Mouse (Mus musculus) mesoderm, embryonic 11.5 days (tissue): Measurements from ENCODE around the gene Pip5k1c.

Experiments used
- DNase-seq: peaks from one replicate; pipeline ENCODE4 v3.0.0-alpha.2; 2012; ENCODE audit warnings: low read depth, low spot score

Gene Pip5k1c

DNA sequence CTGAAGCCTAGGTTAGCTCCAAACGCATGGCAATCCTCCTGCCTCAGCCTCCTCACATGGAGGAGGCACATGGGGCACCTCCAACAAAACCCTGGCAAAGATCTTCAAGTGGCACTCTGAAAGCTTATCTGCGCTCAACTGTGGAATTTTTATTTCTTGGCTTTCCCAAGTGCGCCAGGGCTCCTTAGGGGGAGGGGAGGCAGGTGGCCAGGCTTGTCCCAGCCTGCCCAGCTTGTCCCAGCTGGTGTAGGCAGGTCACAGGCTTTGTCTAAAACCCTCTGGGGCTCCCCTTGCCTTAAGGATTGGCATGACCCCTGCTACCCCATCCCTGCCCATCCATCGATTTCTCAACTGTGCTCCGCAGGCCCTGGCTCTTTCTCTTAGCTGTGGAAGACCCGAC is 8.6 kb upstream of the Pip5k1c start:
- DNase-seq = no peak

GRCm38 (mm10) chr10:81284719-81285118 is 8.0 kb upstream of the Pip5k1c start:
- no peak for DNase-seq

GRCm38 (mm10) chr10:81285694-81286450 is 6.9 kb upstream of the Pip5k1c start:
- peak; percentile 93 for DNase-seq

DNA sequence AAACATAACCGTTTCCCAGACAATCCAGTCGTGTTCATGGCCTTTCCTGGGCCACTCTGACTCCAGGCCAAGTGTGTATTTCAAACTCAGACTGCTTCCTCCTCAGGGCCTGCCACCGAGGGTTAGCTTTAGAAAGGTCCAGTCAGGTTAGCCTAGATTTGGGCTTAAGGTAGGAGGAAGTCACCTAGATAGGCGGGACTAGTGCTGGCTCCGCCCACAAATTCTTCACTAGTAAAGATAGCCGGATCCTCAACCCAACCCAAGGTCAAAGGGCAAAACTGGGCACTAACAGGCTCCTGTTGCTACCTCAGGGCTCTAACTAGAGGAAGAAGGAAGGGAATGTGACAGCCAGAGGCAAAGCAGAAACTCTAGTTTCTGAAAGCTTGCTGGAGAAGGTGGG is 6.2 kb upstream of the Pip5k1c start:
- DNase-seq = no peak

GRCm38 (mm10) chr10:81287513-81288157 is 5.1 kb upstream of the Pip5k1c start:
- DNase-seq = peak; percentile 58

DNA sequence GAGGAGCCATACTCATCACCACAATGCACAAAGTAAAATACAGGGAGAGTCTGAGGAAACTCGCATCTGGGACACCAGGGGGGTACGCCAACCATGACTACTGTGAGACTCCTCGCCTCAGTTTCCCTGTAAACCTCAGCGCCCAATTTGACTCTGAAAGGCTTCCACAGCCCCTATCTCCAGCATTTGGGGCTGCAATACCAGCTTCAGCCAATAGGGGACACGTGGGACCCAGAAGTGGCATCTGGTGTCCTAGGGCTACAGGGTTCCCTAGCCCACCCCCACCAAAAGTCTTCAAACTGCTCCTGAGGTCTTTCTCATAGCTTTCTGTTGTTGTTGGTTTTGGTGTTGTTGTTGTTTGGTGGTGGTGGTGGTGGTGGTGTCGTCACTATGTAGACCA is 4.2 kb upstream of the Pip5k1c start:
- DNase-seq = peak; percentile 50

DNA sequence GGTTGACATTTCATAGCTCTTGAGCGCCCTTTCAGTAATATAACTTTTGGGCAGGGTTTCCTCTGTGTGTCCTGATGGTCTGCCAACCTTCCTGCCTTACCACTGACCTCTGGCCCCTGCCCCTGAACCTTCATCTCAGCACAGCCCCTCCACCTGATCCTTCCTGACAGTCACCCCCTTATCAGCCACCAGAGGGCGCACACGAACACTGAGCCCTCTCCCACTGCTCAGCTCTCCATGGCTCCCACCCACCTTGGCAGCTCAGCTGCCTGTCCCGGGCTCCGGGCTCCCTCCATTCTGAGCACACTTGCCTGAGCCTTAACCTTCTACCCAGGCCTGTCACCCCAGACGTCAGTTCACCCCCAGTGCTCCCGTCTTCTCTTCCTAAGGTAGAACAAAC is 3.5 kb upstream of the Pip5k1c start:
- DNase-seq = peak; percentile 83

GRCm38 (mm10) chr10:81289811-81290210 is 3.0 kb upstream of the Pip5k1c start:
- no peak for DNase-seq

DNA sequence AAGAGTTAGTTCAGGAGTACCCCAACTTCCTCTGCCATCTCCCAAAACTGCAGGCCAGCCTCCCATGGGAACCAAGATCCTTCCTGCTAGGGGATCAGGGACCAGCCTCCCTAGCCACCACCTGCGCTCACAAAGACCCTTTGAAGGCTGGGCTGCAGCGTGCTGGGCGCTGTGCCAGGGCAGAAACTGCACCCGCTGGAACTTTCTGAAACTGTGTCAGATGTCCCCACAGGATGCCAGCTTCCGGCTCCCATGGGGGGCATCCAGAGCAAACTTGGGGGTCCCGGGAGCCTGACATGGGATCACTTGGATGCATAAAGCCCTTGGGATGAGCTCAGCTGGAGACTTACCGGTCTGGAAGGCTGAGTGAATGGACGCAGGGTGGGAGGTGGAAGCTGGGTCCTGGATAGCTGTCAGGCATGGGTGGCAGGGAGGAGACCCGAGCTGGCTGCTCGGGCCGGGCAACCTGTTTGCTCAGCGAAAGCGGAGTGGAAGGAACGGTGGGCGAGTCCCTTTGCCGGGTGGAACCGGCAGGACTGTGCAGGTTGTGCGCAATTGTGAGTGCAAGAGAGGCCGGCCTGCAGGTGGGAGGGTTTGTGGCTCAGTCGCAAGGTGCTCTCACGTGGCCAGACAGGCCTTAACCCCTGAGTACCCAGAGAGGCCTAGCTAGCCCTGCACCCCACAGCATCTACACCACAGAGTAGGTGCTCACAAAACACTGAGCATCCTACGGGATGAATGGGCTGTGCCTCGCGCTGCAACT is 1.9 kb upstream of the Pip5k1c start:
- no peak for DNase-seq

DNA sequence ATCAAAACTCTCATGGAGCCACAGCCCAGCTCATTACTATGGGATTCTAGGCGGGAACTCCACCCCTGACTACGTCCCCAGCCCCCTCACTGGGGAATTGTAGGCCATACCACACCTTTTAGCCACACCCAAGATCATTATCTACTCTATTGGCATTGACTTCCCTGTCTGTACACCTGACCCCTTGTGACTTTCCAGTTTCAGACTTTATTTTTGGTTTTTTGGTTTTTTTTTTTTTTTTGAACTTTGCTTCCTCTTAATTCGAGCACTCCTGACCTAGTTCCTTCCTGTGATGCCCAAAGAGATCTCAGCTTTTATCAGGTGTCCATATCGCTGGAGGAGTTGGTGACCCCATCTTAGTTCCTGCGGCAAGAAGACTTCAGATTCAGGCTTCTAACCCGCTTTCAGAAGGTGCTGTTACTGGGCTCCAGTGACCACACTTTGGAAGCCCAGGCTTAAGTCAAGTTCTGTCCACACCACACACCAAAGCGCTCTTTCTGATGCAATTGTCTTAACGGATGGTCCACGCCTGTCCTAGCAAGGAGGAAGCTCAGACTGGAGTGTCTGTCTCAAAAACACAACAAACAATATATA is 1.2 kb upstream of the Pip5k1c start, which contains the start of gene Tjp3:
Tjp3 (minus strand) TSS at position 71 of the 594 bp plus-strand sequence.
- DNase-seq = no peak

- no peak for DNase-seq
Observed at GRCm38 (mm10) chr10:81293334-81294030, 719 bp downstream of the Pip5k1c start.

DNA sequence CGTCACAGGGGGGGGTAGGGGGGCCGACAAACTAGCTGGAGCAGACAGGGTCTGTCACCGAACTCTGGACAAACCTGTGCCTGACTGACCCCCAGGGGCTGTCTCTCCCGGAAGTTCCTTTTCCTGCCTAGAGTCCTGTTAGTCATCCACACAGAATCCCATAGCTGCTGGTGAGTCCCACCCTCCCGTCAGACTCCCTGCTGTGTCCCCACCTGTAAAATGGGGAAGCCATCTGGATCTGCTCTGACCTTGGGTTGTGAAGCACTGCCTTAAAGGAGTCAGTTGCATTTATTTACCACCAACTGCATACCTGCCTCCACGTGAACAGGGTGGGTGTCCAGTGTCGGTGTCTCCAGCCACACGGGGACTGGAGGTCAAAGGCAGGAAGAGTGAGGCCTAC is 1.7 kb downstream of the Pip5k1c start:
- no peak for DNase-seq

DNA sequence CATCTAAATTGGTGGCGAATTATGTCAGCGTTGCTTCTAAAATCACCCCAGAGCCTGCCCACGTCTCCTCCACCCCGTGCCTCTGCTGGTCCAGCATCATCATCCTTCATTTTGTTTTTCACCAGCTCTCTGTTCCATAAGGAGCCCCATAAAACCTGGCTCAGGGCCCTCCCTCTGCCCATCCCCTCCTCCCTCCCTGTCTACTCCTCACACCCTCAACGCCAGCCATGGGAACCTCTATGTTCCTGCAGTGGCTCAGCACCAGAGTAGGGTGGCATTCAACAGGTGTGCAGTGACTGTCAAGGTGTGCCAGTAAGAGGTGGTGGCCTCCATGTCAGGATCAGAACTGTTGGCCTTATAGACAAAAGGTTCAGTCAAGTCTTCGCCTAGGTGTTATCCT is 2.4 kb downstream of the Pip5k1c start:
- no peak for DNase-seq

DNA sequence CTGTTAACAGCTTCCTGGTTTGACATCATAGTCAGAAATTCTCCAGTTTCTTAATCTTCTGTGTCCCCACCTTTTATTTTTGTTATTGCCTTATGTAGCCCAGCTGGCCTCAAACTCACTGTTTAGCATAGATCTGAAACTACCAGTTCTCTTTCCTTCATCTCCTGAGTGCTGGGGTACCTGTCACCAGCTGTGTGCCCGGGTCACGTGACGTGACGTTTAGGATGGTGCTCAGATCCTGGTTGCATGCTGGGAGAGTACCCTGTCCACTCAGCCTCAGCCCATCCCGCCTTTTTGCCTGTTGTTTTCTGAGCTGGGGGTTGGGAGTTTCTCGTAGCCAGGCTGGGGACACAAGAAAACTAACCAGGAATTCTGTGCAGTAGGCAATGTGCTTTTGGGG is 4.5 kb downstream of the Pip5k1c start:
- DNase-seq = no peak

DNA sequence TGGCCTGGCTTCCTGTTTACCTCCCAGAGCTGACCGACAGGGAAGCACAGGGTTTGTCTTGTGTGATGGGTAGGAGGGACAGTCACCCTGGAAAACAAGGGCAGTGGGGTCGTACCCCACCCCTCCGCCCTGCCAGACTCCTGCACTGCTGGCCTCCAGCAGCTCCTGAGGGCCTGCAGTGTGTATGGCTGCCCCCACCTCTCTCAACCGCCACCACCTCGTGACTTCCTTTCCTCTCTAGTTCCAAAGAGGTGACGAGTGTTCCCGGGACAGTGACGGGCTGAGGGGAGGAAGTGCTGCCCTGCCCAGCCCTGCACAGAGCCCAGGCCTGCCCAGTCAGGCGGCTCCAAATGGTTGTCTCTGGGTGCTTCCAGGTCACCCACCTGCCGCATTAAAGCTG is 5.1 kb downstream of the Pip5k1c start:
- DNase-seq = no peak

GRCm38 (mm10) chr10:81298369-81299100 is 5.8 kb downstream of the Pip5k1c start:
- DNase-seq = no peak

DNA sequence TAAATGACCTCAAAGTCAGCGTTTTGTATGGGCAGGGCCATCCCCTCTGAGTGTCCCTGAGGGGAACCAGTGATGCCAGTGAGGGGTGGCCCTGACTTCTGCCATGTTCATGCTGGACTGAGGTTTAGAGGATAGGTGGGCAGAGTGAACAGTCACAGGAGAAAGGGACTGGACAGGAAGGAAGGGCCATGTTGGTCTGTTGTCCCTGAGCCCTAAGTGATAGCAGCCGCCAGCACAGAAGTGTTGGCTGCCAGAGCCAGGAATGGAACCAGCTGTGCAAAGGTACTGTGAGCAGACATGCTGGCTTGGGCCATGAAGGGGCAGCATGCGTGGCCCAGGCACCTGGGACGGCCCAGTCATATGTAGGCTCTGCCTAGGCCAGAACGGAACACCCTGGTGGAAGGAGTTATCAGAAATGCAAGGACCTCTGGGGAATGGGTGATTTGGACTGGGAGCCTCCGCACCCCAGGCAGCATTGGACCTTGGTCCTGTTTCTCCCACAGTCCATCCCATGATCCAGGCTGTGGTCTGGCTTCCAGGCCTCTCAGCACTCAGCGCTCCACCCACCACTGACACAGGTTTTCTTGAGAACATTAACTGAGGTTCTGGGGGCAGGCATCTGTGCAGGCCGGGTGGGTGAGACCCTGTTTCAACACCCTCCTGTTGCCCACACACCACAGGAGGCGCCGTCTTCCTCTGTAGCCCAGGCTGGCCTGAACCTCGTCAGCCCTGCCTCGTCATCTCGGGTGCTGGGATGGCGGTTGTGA is 7.0 kb downstream of the Pip5k1c start:
- no peak for DNase-seq

DNA sequence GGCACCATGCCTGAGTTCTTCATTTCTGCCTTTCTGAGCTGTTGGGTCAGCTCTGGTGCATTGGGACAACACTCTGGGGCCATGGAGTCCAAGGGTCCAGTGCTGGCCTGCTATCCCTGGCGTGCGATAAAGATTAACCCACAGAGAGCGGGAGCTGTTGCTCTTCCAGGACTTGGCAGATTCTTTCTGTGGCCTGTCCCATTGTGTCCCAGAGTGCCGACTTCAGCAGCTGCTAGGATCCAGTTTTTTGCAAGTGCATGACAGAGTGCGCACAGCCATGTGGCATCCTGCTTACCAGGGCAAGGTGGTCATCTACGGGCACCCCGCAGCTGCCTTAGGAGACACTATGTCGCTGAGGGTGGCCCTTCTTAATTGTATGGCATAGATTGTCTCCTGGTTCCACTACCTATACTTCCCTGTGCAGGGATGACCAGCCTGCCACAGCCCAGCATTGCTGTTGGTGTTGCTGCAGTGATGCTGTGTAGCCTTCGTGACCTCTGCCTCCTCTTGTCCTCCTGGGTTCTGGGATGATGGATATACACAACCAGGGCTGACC is 7.7 kb downstream of the Pip5k1c start:
- no peak for DNase-seq

DNA sequence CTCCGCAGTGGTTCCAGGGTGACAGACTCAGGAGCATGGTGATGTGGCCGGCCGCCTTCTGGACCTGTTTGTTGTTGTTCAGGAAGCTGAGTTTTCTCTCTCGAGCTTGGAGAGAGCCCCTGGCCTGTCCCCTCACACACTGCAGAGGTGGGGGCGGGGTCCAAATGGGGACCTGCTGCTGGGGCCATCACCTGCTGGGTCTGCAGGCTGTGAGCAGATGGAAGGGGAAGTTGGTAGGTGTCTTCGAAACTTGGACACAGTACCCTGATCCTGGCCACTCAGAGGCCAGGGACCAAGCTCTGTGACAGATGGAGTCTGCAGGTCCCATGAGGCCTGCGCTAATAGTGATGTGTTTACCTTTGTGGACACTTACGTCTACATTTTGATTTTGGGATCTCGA is 8.6 kb downstream of the Pip5k1c start:
- no peak for DNase-seq

GRCm38 (mm10) chr10:81302288-81302687 is 9.5 kb downstream of the Pip5k1c start:
- DNase-seq = no peak
